Mouse (Mus musculus) liver, embryonic 12.5 days (tissue): ENCODE measurements around the gene Gm5796. TPM values are rescaled to one million over a fixed set of nuclear protein-coding genes. Genes with fewer than 3 reads are reported as not detected.
"Not testable (repeated sequence)": the region's sequence is repeated elsewhere in the genome, so short reads cannot be mapped to it uniquely, and the experiment has no call there.

ENCODE experiments used
- ATAC-seq: fragments of 200-750 bp; cut with Nextera tagmentation; 2 replicates; pipeline ENCODE4 v1.8.0; 2017; ENCODE audit warnings: moderate number of reproducible peaks, mild to moderate bottlenecking, moderate library complexity
- H3K27ac ChIP-seq: fragments of 300-500 bp; sonication (generic); 2 replicates; pipeline ENCODE4 v1.5.1; 2016; ENCODE audit warnings: mild to moderate bottlenecking
- H3K27me3 ChIP-seq: fragments of 300-500 bp; sonication (generic); replicated peaks from 2 replicates; pipeline ENCODE4 v1.6.1; 2016; ENCODE audit warnings: mild to moderate bottlenecking, moderate library complexity
- H3K36me3 ChIP-seq: fragments of 300-500 bp; sonication (generic); 2 replicates; pipeline ENCODE4 v1.6.1; 2016; ENCODE audit warnings: mild to moderate bottlenecking, moderate library complexity
- H3K4me1 ChIP-seq: fragments of 300-500 bp; sonication (generic); 2 replicates; pipeline ENCODE4 v1.6.1; 2016
- H3K4me2 ChIP-seq: fragments of 300-500 bp; sonication (generic); 2 replicates; pipeline ENCODE4 v1.6.1; 2016; ENCODE audit warnings: mild to moderate bottlenecking, moderate library complexity
- H3K4me3 ChIP-seq: fragments of 300-500 bp; sonication (generic); 2 replicates; pipeline ENCODE4 v1.5.1; 2016; ENCODE audit warnings: mild to moderate bottlenecking, moderate library complexity
- H3K9ac ChIP-seq: fragments of 300-500 bp; sonication (generic); 2 replicates; pipeline ENCODE4 v1.6.1; 2016; ENCODE audit warnings: mild to moderate bottlenecking, moderate library complexity
- H3K9me3 ChIP-seq: fragments of 300-500 bp; sonication (generic); replicated peaks from 2 replicates; pipeline ENCODE4 v1.6.1; 2016; ENCODE audit warnings: mild to moderate bottlenecking, moderate library complexity
- WGBS: fragments of 180-500 bp; shearing (Covaris S2); methylation state at CpG from one replicate; pipeline ENCODE4 v1.1.7; 2016; ENCODE audit not compliant: insufficient replicate concordance; 5-methylcytosine and 5-hydroxymethylcytosine counted together
- polyA plus RNA-seq: library from polyadenylated mRNA; unstranded; fragments of >200 nt; fragmentation: Nextera tagmentation; extraction: Ambion mirVana; gene quantifications from 2 replicates; pipeline ENCODE4 v1.2.1, GENCODE M21; 2016

Gm5796 gene
- polyA plus RNA-seq = not detected in 2 replicates

DNA sequence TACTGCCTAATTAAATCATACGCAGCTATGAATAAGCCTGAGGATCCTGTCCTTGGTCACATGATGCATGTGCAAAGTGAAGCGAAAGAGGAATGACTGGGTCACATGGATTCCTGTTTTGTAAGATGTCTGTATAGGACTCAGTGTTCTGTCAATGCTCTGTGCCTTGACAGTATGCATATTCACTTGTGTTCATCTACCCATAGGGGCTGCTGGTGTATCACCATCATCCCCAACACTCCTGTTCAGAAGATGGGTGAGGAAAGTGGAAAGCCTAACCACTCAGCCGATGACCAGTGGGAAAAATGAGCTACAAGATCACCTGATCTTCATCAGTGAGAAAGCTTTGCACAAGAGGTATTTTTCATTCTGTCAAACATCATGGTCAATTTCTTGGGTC, at the start of gene Gm5796:
TSS of gene Gm5796 (plus strand) at position 301 of the 400 bp plus-strand sequence.
- ATAC-seq, H3K27me3 ChIP-seq, H3K27ac ChIP-seq, H3K4me1 ChIP-seq, H3K4me2 ChIP-seq, H3K9ac ChIP-seq, H3K4me3 ChIP-seq, H3K36me3 ChIP-seq, H3K9me3 ChIP-seq: not testable (repeated sequence)
- 86% methylated on average over 1 of the region's 3 CpGs for WGBS

DNA sequence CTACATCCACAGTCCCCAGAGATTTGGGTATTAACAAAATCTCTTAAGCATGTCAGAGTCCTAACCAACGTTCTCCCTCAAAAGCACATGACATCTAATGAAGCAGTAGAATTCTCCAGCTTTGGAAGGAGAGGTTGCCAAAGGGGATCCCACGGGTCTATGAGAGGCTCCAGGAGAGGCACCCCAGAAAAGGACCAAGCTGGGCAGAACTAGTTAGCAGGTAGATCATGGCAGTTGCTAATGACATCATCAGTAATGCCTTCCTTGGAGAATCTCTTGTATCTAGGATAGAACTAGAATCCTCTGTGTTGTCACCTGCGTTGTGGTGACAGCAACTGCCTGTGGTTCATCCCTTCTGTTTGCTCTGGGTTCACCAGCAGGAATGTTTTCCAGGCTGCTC, 25.6 kb upstream of the Gm5796 start, which contains the start of gene Gm3099:
TSS of gene Gm3099 (plus strand) at position 301 of the 400 bp plus-strand sequence.
- not testable (repeated sequence) for H3K27me3 ChIP-seq, H3K9me3 ChIP-seq

DNA sequence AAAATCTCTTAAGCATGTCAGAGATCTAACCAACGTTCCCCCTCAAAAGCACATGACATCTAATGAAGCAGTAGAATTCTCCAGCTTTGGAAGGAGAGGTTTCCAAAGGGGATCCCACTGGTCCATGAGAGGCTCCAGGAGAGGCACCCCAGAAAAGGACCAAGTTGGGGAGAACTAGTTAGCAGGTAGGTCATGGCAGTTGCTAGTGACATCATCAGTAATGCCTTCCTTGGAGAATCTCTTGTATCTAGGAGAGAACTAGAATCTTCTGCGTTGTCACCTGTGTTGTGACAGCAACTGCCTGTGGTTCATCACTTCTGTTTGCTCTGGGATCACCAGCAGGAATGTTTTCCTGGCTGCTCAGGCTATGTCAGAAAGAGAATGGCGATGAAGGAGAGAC, 60.1 kb downstream of the Gm5796 start, which contains the start of gene Gm3115:
TSS of gene Gm3115 (plus strand) at position 301 of the 400 bp plus-strand sequence.
- not testable (repeated sequence) for H3K27ac ChIP-seq, H3K9ac ChIP-seq, H3K4me1 ChIP-seq, H3K9me3 ChIP-seq, H3K4me2 ChIP-seq, H3K36me3 ChIP-seq, ATAC-seq, H3K4me3 ChIP-seq, H3K27me3 ChIP-seq
- 33% methylated on average over 3 of the region's 3 CpGs for WGBS

More for the DNA sequence above, 25.6 kb upstream of the Gm5796 start, which contains the start of gene Gm3099:
- not testable (repeated sequence) for ATAC-seq, H3K27ac ChIP-seq, H3K36me3 ChIP-seq, H3K4me2 ChIP-seq, H3K9ac ChIP-seq, H3K4me3 ChIP-seq, H3K4me1 ChIP-seq
- 40% methylated on average over 1 of the region's 3 CpGs for WGBS

Other genes with a start within 250 kb of the Gm5796 start
- gene Gm3002, start 213.9 kb upstream of the Gm5796 start, polyA plus RNA-seq = not detected in 2 replicates
- gene Gm3033, start 177.7 kb upstream of the Gm5796 start, polyA plus RNA-seq = not detected in 2 replicates
- gene Gm2916, start 139.8 kb upstream of the Gm5796 start, polyA plus RNA-seq = not detected in 2 replicates
- not detected in 2 replicates for gene Gm3029, start 92.2 kb upstream of the Gm5796 start, polyA plus RNA-seq
- not detected in 2 replicates for gene Gm3095, start 60.4 kb upstream of the Gm5796 start, polyA plus RNA-seq
- not detected in 2 replicates for gene Gm3099, start 25.5 kb upstream of the Gm5796 start, polyA plus RNA-seq
- gene Gm3115, start 60.2 kb downstream of the Gm5796 start, polyA plus RNA-seq = not detected in 2 replicates
- gene Gm8108, start 86.6 kb downstream of the Gm5796 start, polyA plus RNA-seq = not detected in 2 replicates
- gene Gm3127, start 141.1 kb downstream of the Gm5796 start, polyA plus RNA-seq = not detected in 2 replicates
- gene Gm2974, start 158.6 kb downstream of the Gm5796 start, polyA plus RNA-seq = not detected in 2 replicates
- gene Gm3138, start 225.7 kb downstream of the Gm5796 start, polyA plus RNA-seq = not detected in 2 replicates